Mouse (Mus musculus) ES-E14 (cell line): Measurements from ENCODE around the gene Dennd1a.

Experiments used
- CHD2 ChIP-seq: IDR thresholded peaks from 2 replicates; pipeline ENCODE4 v1.6.1; 2014; ENCODE audit warnings: mild to moderate bottlenecking, low read depth, low read length, inconsistent platforms
- HCFC1 ChIP-seq: IDR thresholded peaks from 2 replicates; pipeline ENCODE4 v1.6.1; 2012; ENCODE audit warnings: low read length, inconsistent platforms, borderline replicate concordance; ENCODE audit not compliant: insufficient read depth
- ZC3H11A ChIP-seq: IDR thresholded peaks from 2 replicates; pipeline ENCODE4 v1.6.1; 2012; ENCODE audit warnings: low read depth, mild to moderate bottlenecking, inconsistent platforms, low read length, borderline replicate concordance
- ZNF384 ChIP-seq: IDR thresholded peaks from 2 replicates; pipeline ENCODE4 v1.6.1; 2012; ENCODE audit warnings: low read depth, low read length, inconsistent platforms

DNA sequence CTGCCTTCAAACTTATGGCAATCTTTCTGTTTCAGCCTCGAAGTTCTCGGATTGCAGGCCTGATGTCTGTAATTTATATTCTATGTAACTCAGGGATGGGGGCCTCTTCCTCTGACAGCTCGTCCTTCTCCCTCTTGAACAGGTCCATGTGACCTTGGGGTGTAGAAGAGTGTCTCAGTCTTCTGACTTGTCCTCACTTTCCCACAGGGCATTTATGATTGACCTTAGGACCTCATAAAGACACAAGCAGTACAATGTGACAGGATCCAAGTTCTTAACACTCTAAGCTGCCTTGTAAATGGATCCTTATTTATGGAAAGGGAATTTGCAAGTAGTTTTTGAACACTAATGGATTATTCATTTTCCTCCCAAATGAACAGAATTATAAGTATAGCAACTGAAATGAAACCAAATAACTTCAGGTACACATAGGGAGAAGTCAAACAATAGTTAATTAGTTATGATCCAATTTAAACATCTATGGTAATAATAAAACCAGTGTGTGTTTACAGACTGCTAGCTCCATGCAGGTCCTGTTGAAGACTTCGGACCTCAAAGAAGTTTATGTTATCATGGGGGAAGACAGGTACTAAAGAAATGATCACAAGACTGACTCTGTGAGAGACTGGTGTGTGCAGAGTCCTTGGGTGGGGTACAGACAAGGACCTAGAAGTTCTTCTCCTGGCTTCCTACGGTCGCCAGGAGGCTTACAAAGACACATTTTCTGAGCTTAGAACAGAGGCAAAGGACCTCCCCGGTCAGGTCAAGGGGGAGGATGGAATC is 448.8 kb downstream of the Dennd1a start:
- no peak for TF ChIP-seq ZNF384
- TF ChIP-seq ZC3H11A = no peak
- TF ChIP-seq CHD2 = no peak
- no peak for TF ChIP-seq HCFC1
